Mouse (Mus musculus): ENCODE data around the gene Gm21969. TPM values are rescaled to one million over a fixed set of nuclear protein-coding genes. Genes with fewer than 3 reads are reported as not detected.

The Gm21969 gene
- polyA plus RNA-seq, 2 experiments = 0.03 TPM; not detected in 1

- 4% methylated on average over 9 of the region's 9 CpGs for whole genome bisulfite sequencing
- H3K4me3 ChIP-seq (replicated peaks; ENCODE audit: low read length) = no peak overlapping the region
- H3K9me3 ChIP-seq (ENCODE audit: control insufficient read depth, low read length) = no peaks in the 10 kb centered on the region
- no peaks in the 10 kb centered on the region for H3K36me3 ChIP-seq (ENCODE audit: control insufficient read depth, insufficient read depth, low read length)
- no peaks in the 10 kb centered on the region for H3K27me3 ChIP-seq (ENCODE audit: control insufficient read depth, insufficient read depth, low read length)
- H3K27ac ChIP-seq (replicated peaks; ENCODE audit: low read depth, low read length) = no peak overlapping the region
- peak; percentile 63 for DNase-seq (ENCODE audit: low spot score)
- TF ChIP-seq POLR2A (IDR thresholded peaks at IDR 0.05; ENCODE audit: borderline replicate concordance, extremely low read depth, insufficient read depth, insufficient read length) = no peak
- peak; percentile 70 for ATAC-seq (ENCODE audit: low FRiP score, low read depth)
- H3K4me2 ChIP-seq (replicated peaks; ENCODE audit: low read depth, low read length, severe bottlenecking) = no peak overlapping the region
- H3K4me1 ChIP-seq (ENCODE audit: control insufficient read depth, insufficient read depth, low read length) = no peaks in the 10 kb centered on the region
- no peak overlapping the region for H3K9ac ChIP-seq (ENCODE audit: low read depth, low read length, severe bottlenecking)
These were observed 94.8 kb downstream of the Gm21969 start for GRCm38 (mm10) chr4:139697755-139698154.

GRCm38 (mm10) chr4:139698602-139699001, 95.6 kb downstream of the Gm21969 start:
- Histone ChIP-seq H3K36me3 (ENCODE audit: control insufficient read depth, insufficient read depth, low read length) (no peaks in the 10 kb centered on the region), H3K4me1 (ENCODE audit: control insufficient read depth, insufficient read depth, low read length) (no peaks in the 10 kb centered on the region), H3K9me3 (ENCODE audit: control insufficient read depth, low read length) (no peaks in the 10 kb centered on the region), H3K27me3 (ENCODE audit: control insufficient read depth, insufficient read depth, low read length) (no peaks in the 10 kb centered on the region), H3K4me3 (replicated peaks; ENCODE audit: low read length) (no peak overlapping the region), H3K4me2 (replicated peaks; ENCODE audit: low read depth, low read length, severe bottlenecking) (no peak overlapping the region), H3K9ac (ENCODE audit: low read depth, low read length, severe bottlenecking) (no peak overlapping the region), H3K27ac (replicated peaks; ENCODE audit: low read depth, low read length) (no peak overlapping the region)
- no peak for TF ChIP-seq POLR2A (IDR thresholded peaks at IDR 0.05; ENCODE audit: borderline replicate concordance, extremely low read depth, insufficient read depth, insufficient read length)
- ATAC-seq (ENCODE audit: low FRiP score, low read depth) (peak; percentile 65), DNase-seq (ENCODE audit: low spot score) (peak; percentile 66)
- 48% methylated on average over 8 of the region's 8 CpGs for WGBS

GRCm38 (mm10) chr4:139702914-139703313, 99.9 kb downstream of the Gm21969 start:
- H3K27ac ChIP-seq (replicated peaks; ENCODE audit: low read depth, low read length) = no peak overlapping the region
- no peaks in the 10 kb centered on the region for H3K27me3 ChIP-seq (ENCODE audit: control insufficient read depth, insufficient read depth, low read length)
- H3K9ac ChIP-seq (ENCODE audit: low read depth, low read length, severe bottlenecking) = no peak overlapping the region
- H3K4me3 ChIP-seq (replicated peaks; ENCODE audit: low read length) = no peak overlapping the region
- DNase-seq (ENCODE audit: low spot score) (no peak), ATAC-seq (ENCODE audit: low FRiP score, low read depth) (no peak)
- 56% methylated on average over 4 of the region's 4 CpGs for WGBS
- TF ChIP-seq POLR2A (IDR thresholded peaks at IDR 0.05; ENCODE audit: borderline replicate concordance, extremely low read depth, insufficient read depth, insufficient read length) = no peak
- no peak overlapping the region for H3K4me2 ChIP-seq (replicated peaks; ENCODE audit: low read depth, low read length, severe bottlenecking)
- H3K4me1 ChIP-seq (ENCODE audit: control insufficient read depth, insufficient read depth, low read length) = no peaks in the 10 kb centered on the region
- H3K9me3 ChIP-seq (ENCODE audit: control insufficient read depth, low read length) = no peaks in the 10 kb centered on the region
- H3K36me3 ChIP-seq (ENCODE audit: control insufficient read depth, insufficient read depth, low read length) = no peaks in the 10 kb centered on the region

GRCm38 (mm10) chr4:139703468-139703867, 100.5 kb downstream of the Gm21969 start:
- H3K27ac ChIP-seq (replicated peaks; ENCODE audit: low read depth, low read length) = no peak overlapping the region
- no peaks in the 10 kb centered on the region for H3K4me1 ChIP-seq (ENCODE audit: control insufficient read depth, insufficient read depth, low read length)
- H3K4me2 ChIP-seq (replicated peaks; ENCODE audit: low read depth, low read length, severe bottlenecking) = no peak overlapping the region
- H3K36me3 ChIP-seq (ENCODE audit: control insufficient read depth, insufficient read depth, low read length) = no peaks in the 10 kb centered on the region
- H3K9me3 ChIP-seq (ENCODE audit: control insufficient read depth, low read length) = no peaks in the 10 kb centered on the region
- DNase-seq (ENCODE audit: low spot score) (no peak), ATAC-seq (ENCODE audit: low FRiP score, low read depth) (no peak)
- H3K4me3 ChIP-seq (replicated peaks; ENCODE audit: low read length) = no peak overlapping the region
- H3K27me3 ChIP-seq (ENCODE audit: control insufficient read depth, insufficient read depth, low read length) = no peaks in the 10 kb centered on the region
- H3K9ac ChIP-seq (ENCODE audit: low read depth, low read length, severe bottlenecking) = no peak overlapping the region
- WGBS = 83% methylated on average over 11 of the region's 11 CpGs
- no peak for TF ChIP-seq POLR2A (IDR thresholded peaks at IDR 0.05; ENCODE audit: borderline replicate concordance, extremely low read depth, insufficient read depth, insufficient read length)

GRCm38 (mm10) chr4:139705986-139706385, 103.0 kb downstream of the Gm21969 start:
- no peaks in the 10 kb centered on the region for H3K9me3 ChIP-seq (ENCODE audit: control insufficient read depth, low read length)
- H3K27me3 ChIP-seq (ENCODE audit: control insufficient read depth, insufficient read depth, low read length) = no peaks in the 10 kb centered on the region
- no peaks in the 10 kb centered on the region for H3K4me1 ChIP-seq (ENCODE audit: control insufficient read depth, insufficient read depth, low read length)
- no peak overlapping the region for H3K4me3 ChIP-seq (replicated peaks; ENCODE audit: low read length)
- DNase-seq (ENCODE audit: low spot score) (no peak), ATAC-seq (ENCODE audit: low FRiP score, low read depth) (no peak)
- no peak overlapping the region for H3K4me2 ChIP-seq (replicated peaks; ENCODE audit: low read depth, low read length, severe bottlenecking)
- H3K36me3 ChIP-seq (ENCODE audit: control insufficient read depth, insufficient read depth, low read length) = no peaks in the 10 kb centered on the region
- H3K27ac ChIP-seq (replicated peaks; ENCODE audit: low read depth, low read length) = no peak overlapping the region
- WGBS = 76% methylated on average over 5 of the region's 5 CpGs
- no peak for TF ChIP-seq POLR2A (IDR thresholded peaks at IDR 0.05; ENCODE audit: borderline replicate concordance, extremely low read depth, insufficient read depth, insufficient read length)
- no peak overlapping the region for H3K9ac ChIP-seq (ENCODE audit: low read depth, low read length, severe bottlenecking)

Data from limb, embryonic 14.5 days (tissue).